Mouse (Mus musculus): ENCODE data around the gene Gpha2.

Gpha2 gene

GRCm38 (mm10) chr19:6272738-6273137 lies 46.6 kb downstream of the Gpha2 start:
- DNase-seq (ENCODE audit: low spot score in 2 of 2) = no peak

- DNase-seq (ENCODE audit: low spot score in 2 of 2) = no peak
Observed at GRCm38 (mm10) chr19:6273592-6273991, 47.4 kb downstream of the Gpha2 start.

GRCm38 (mm10) chr19:6273998-6274608 lies 47.9 kb downstream of the Gpha2 start:
- no peak for DNase-seq (ENCODE audit: low spot score in 2 of 2)

GRCm38 (mm10) chr19:6275740-6276389 lies 49.7 kb downstream of the Gpha2 start:
- DNase-seq (ENCODE audit: low spot score in 2 of 2) = no peak

- peak; percentile 96 to 98 for DNase-seq (ENCODE audit: low spot score in 2 of 2)
Observed at GRCm38 (mm10) chr19:6276426-6277421, 50.5 kb downstream of the Gpha2 start, which contains the start of gene Ehd1. Gene Ehd1, plus strand, starts transcription at chr19:6276725.
